8 mouse cellular contexts compared by ENCODE assay signal in genomic region chr6:124702784-124703103, GRCm38 (mm10). TPM values are rescaled to one million over a fixed set of nuclear protein-coding genes. Genes with fewer than 3 reads are reported as not detected.
DNase-seq lines count a peak whose midpoint lies in the region; ATAC-seq and TF ChIP-seq lines count a peak whose summit lies in the region.

No protein-coding gene starts in this region.

- peaks cover 5% of the 10 kb centered on the region for H3K36me3 ChIP-seq in kidney, adult 2 months (ENCODE audit: control insufficient read depth, insufficient read depth, low read length)
- peaks cover 35% of the 10 kb centered on the region for H3K36me3 ChIP-seq in stomach, embryonic 15.5 days

- no peak overlapping the region for H3K27ac ChIP-seq in kidney, adult 2 months (ENCODE audit: insufficient read depth, low read depth, low read length)
- no peak overlapping the region for H3K27ac ChIP-seq in stomach, embryonic 15.5 days

- no peaks in the 10 kb centered on the region for H3K9me3 ChIP-seq in stomach, embryonic 15.5 days

- peak; percentile 72 for DNase-seq in urinary bladder, postnatal 14 days (ENCODE audit: low spot score)
- no peak for DNase-seq in urinary bladder, adult 2 months (ENCODE audit: low spot score)
- DNase-seq in embryo, embryonic 10 days (ENCODE audit: low spot score): peak; percentile 82
- DNase-seq in gastrocnemius, postnatal 25 days: peak; percentile 41
- DNase-seq in kidney, adult 2 months: peak; percentile 77
- peak; percentile 70 for DNase-seq in liver

- TF ChIP-seq CTCF in kidney, adult 2 months (conservative IDR thresholded peaks at IDR 0.05; ENCODE audit: insufficient read depth, insufficient read length, low read depth, low read length): peak; percentile 88

- no peak overlapping the region for H3K4me2 ChIP-seq in stomach, embryonic 15.5 days

- ATAC-seq in monocyte, adult 5-6 weeks (replicated peaks; ENCODE audit: insufficient number of reproducible peaks, low FRiP score, low TSS enrichment, poor library complexity, severe bottlenecking): peak; percentile 76
- 0 out of 2 replicates have a peak, but pooled peaks have one; percentile 32 for ATAC-seq in stomach, embryonic 15.5 days (ENCODE audit: insufficient read depth, low FRiP score, low read depth)

- H3K9ac ChIP-seq in stomach, embryonic 15.5 days: no peak overlapping the region

- H3K4me3 ChIP-seq in kidney, adult 2 months (ENCODE audit: insufficient read depth, low read depth, low read length): no peak overlapping the region
- H3K4me3 ChIP-seq in stomach, embryonic 15.5 days (replicated peaks): no peak overlapping the region

- no peak for TF ChIP-seq POLR2A in kidney, adult 2 months (IDR thresholded peaks at IDR 0.05; ENCODE audit: low read depth, low read length)

- WGBS in kidney, adult 2 months: 38% methylated on average over 3 of the region's 3 CpGs
- 44% methylated on average over 3 of the region's 3 CpGs for WGBS in stomach, embryonic 15.5 days

- peaks cover 8% of the 10 kb centered on the region for H3K4me1 ChIP-seq in kidney, adult 2 months (ENCODE audit: control insufficient read depth, insufficient read depth, low read length)
- H3K4me1 ChIP-seq in stomach, embryonic 15.5 days: no peaks in the 10 kb centered on the region

- H3K27me3 ChIP-seq in kidney, adult 2 months (replicated peaks; ENCODE audit: control insufficient read depth, insufficient read depth, low read length): no peaks in the 10 kb centered on the region
- H3K27me3 ChIP-seq in stomach, embryonic 15.5 days (replicated peaks): no peaks in the 10 kb centered on the region

RNA-seq across cellular contexts. Expression of gene Emg1, which starts 9.2 kb away (rescaled TPM):
- 73.3 and 84.5 TPM in 2 replicates for polyA plus RNA-seq in urinary bladder, adult 2 months (2012; rRNA removed)
- 10 to 100 TPM; 53.8 to 58.9 TPM for total RNA-seq in gastrocnemius, postnatal 25 days (2021)
- 50.5 and 67.4 TPM in 2 replicates for polyA plus RNA-seq in kidney, adult 2 months (2012; rRNA removed)
- total RNA-seq in monocyte, adult 5-6 weeks (2017): 82.8 to 125 TPM (median 86.6 TPM) in 3 replicates
- polyA plus RNA-seq in stomach, embryonic 15.5 days (2015; fragmentation: Nextera tagmentation; extraction: Ambion mirVana): 191 and 202 TPM in 2 replicates

RNA-seq across cellular contexts. Expression of gene Phb2, which starts 9.4 kb away (rescaled TPM):
- 111 and 120 TPM in 2 replicates for polyA plus RNA-seq in urinary bladder, adult 2 months (2012; rRNA removed)
- 100 to 1,000 TPM; 157 TPM for total RNA-seq in gastrocnemius, postnatal 25 days (2021)
- 181 and 193 TPM in 2 replicates for polyA plus RNA-seq in kidney, adult 2 months (2012; rRNA removed)
- 123 to 138 TPM (median 126 TPM) in 3 replicates for total RNA-seq in monocyte, adult 5-6 weeks (2017)
- polyA plus RNA-seq in stomach, embryonic 15.5 days (2015; fragmentation: Nextera tagmentation; extraction: Ambion mirVana): 355 and 390 TPM in 2 replicates

RNA-seq across cellular contexts. Expression of gene Ptpn6, which starts 35.8 kb away (rescaled TPM):
- polyA plus RNA-seq in urinary bladder, adult 2 months (2012; rRNA removed): 17.0 and 18.2 TPM in 2 replicates
- 1 to 10 TPM; 1.5 to 2.2 TPM for total RNA-seq in gastrocnemius, postnatal 25 days (2021)
- polyA plus RNA-seq in kidney, adult 2 months (2012; rRNA removed): 21.5 and 31.7 TPM in 2 replicates
- 1,360 to 1,911 TPM (median 1,427 TPM) in 3 replicates for total RNA-seq in monocyte, adult 5-6 weeks (2017)
- polyA plus RNA-seq in stomach, embryonic 15.5 days (2015; fragmentation: Nextera tagmentation; extraction: Ambion mirVana): 19.0 and 19.8 TPM in 2 replicates

RNA-seq across cellular contexts. Expression of gene Grcc10, which starts 38.4 kb away (rescaled TPM):
- 214 and 229 TPM in 2 replicates for polyA plus RNA-seq in urinary bladder, adult 2 months (2012; rRNA removed)
- 100 to 1,000 TPM; 163 to 167 TPM for total RNA-seq in gastrocnemius, postnatal 25 days (2021)
- 387 and 474 TPM in 2 replicates for polyA plus RNA-seq in kidney, adult 2 months (2012; rRNA removed)
- 150 to 174 TPM (median 165 TPM) in 3 replicates for total RNA-seq in monocyte, adult 5-6 weeks (2017)
- 331 and 401 TPM in 2 replicates for polyA plus RNA-seq in stomach, embryonic 15.5 days (2015; fragmentation: Nextera tagmentation; extraction: Ambion mirVana)

RNA-seq across cellular contexts. Expression of gene Lpcat3, which starts 39.9 kb away (rescaled TPM):
- polyA plus RNA-seq in urinary bladder, adult 2 months (2012; rRNA removed): 84.5 and 91.6 TPM in 2 replicates
- 10 to 100 TPM; 14.8 to 18.0 TPM for total RNA-seq in gastrocnemius, postnatal 25 days (2021)
- polyA plus RNA-seq in kidney, adult 2 months (2012; rRNA removed): 215 and 231 TPM in 2 replicates
- 18.6 to 29.6 TPM (median 20.8 TPM) in 3 replicates for total RNA-seq in monocyte, adult 5-6 weeks (2017)
- polyA plus RNA-seq in stomach, embryonic 15.5 days (2015; fragmentation: Nextera tagmentation; extraction: Ambion mirVana): 79.3 and 85.3 TPM in 2 replicates
